Mouse (Mus musculus): ENCODE measurements around the gene Prlhr. TPM values are rescaled to one million over a fixed set of nuclear protein-coding genes. Genes with fewer than 3 reads are reported as not detected.

Gene Prlhr
- not detected for total RNA-seq (2021)

- DNase-seq (ENCODE audit: low spot score in 2 of 2), result no peak
- intact Hi-C loops (cut with DNase I), result no loop called here
These were observed at the start of gene Prlhr for GRCm38 (mm10) chr19:60468254-60468762. Gene Prlhr (minus strand): TSS chr19:60468304.

- no peak for DNase-seq (ENCODE audit: low spot score in 2 of 2)
- intact Hi-C loops (cut with DNase I), result no loop called here
These were observed 47.0 kb upstream of the Prlhr start for GRCm38 (mm10) chr19:60515064-60515463.

DNA sequence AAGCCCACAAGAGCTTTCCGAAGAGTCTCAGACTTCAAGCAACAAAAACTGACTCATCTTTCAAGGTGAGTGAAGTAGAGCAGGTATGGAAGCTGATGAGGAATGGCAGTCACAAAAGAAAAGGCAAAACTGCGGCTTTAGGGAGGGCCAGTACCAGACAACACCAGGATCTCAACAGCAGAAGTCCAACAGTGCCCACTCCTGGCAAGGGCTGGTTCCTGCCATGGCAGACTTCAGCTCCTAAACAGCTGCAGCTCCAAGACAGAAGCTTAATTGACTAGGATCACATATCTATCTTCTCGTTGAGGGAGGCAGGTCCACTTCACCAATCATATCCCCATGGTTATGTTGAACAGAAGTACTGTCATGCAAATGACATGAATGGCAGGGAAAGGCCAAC lies 45.3 kb upstream of the Prlhr start:
- intact Hi-C loops (cut with DNase I), result loop anchor here (1.0 to 5.0 kb wide), 2 partner anchors 47 to 76 kb away; no protein-coding TSS in a partner anchor
- DNase-seq (ENCODE audit: low spot score in 2 of 2), result peak in 1 of 2 experiments; percentile 23

DNA sequence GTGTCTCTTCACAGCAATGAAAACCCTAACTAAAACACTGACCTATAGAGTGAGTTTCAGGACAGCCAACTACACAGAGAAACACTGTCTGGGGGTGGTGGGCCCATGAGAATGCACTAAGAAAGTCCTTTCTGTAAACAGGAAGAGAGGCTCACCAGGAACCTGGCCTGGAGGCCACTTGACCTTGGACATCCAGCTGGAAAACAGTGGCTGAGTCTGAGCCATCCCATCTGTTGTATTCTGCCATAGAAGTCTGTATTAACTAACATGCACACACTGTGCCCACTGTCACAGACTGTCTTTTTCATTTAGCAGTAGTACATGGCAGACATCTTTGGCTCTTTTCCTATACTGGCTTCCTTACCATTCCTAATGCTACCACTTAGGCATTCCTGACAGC lies 32.1 kb upstream of the Prlhr start:
- DNase-seq (ENCODE audit: low spot score in 2 of 2), result no peak
- intact Hi-C loops (cut with DNase I), result no loop called here

DNA sequence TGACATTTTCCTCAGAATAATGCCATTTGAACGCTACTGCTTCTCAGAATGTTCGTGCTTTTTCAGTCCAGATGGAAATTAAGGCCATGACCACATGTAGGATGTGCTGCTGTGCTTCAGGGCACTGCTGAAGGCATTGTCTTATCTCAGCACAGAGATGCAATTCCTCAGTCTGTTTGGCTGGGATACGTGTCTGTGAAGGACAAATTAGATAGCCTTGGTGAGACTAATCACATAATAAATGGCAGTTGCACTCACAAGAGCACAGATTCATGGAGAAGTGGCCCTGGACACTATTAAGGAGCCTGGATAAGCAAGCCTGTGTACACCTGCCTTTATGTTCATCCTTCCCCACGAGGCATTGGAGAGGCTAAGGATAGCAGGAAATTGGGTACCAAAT lies 29.1 kb upstream of the Prlhr start:
- DNase-seq (ENCODE audit: low spot score in 2 of 2), result no peak
- intact Hi-C loops (cut with DNase I), result no loop called here

GRCm38 (mm10) chr19:60495772-60496171 lies 27.7 kb upstream of the Prlhr start:
- no peak for DNase-seq (ENCODE audit: low spot score in 2 of 2)
- intact Hi-C loops (cut with DNase I), result no loop called here

GRCm38 (mm10) chr19:60489566-60489965 lies 21.5 kb upstream of the Prlhr start:
- peak in 1 of 2 experiments; percentile 21 for DNase-seq (ENCODE audit: low spot score in 2 of 2)
- intact Hi-C loops (cut with DNase I), result no loop called here

- intact Hi-C loops (cut with DNase I), result no loop called here
- DNase-seq (ENCODE audit: low spot score in 2 of 2), result no peak
These were observed 17.2 kb upstream of the Prlhr start for GRCm38 (mm10) chr19:60485261-60485660.

DNA sequence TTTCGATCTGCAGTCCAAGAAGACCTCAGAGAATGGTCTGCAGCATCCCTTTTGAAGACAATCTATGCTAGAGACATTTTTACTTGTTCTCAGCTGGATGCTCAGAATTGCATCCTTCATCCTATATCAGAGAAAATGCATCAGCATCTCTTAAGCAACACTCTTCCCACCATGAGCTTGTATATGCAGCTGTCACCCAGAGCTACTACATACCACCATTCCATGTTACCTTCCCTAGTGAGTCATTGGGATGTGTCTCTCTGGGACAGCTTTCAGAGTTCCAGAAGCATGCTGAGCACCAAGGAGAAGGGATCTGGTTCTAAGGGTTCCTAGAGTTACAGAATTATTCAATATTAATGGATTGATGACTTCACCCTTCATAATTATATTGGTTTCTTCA lies 10.8 kb upstream of the Prlhr start:
- intact Hi-C loops (cut with DNase I), result no loop called here
- DNase-seq (ENCODE audit: low spot score in 2 of 2), result no peak

GRCm38 (mm10) chr19:60477788-60478187 lies 9.7 kb upstream of the Prlhr start:
- no peak for DNase-seq (ENCODE audit: low spot score in 2 of 2)
- intact Hi-C loops (cut with DNase I), result no loop called here

DNA sequence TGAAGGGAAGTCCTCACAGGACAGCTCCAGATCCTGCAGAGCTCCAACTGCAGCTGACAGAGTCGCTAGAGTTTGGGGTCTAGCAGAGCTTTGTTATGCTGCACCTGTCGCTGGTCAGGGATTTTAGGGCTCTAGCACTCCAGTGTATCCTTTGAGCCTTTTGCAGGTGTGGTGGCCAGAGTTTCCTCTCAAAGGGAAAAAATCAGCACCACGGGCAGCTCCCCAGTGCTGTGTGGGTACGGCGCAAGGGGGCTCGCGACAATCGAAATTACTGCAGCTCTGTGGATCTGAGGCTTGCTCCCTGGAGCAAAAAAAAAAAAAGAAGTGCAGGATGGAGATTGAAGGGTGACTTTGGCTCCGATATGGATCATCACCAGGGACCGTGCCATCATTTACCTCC lies 742 bp upstream of the Prlhr start:
- no peak for DNase-seq (ENCODE audit: low spot score in 2 of 2)
- intact Hi-C loops (cut with DNase I), result no loop called here

- intact Hi-C loops (cut with DNase I), result no loop called here
- no peak for DNase-seq (ENCODE audit: low spot score in 2 of 2)
These were observed 506 bp downstream of the Prlhr start for GRCm38 (mm10) chr19:60467588-60468007.

GRCm38 (mm10) chr19:60466953-60467570 lies 1.0 kb downstream of the Prlhr start:
- intact Hi-C loops (cut with DNase I), result loop anchor here (1.0 kb wide), 1 partner anchor 46 kb away; no protein-coding TSS in a partner anchor
- DNase-seq (ENCODE audit: low spot score in 2 of 2), result peak; percentile 49 to 53

GRCm38 (mm10) chr19:60465726-60466125 lies 2.4 kb downstream of the Prlhr start:
- intact Hi-C loops (cut with DNase I), result loop anchor here (1.0 kb wide), 1 partner anchor 48 kb away; no protein-coding TSS in a partner anchor
- no peak for DNase-seq (ENCODE audit: low spot score in 2 of 2)

- intact Hi-C loops (cut with DNase I), result no loop called here
- peak; percentile 71 to 94 for DNase-seq (ENCODE audit: low spot score in 2 of 2)
These were observed 4.2 kb downstream of the Prlhr start for GRCm38 (mm10) chr19:60463896-60464295.

GRCm38 (mm10) chr19:60463440-60463839 lies 4.7 kb downstream of the Prlhr start:
- no peak for DNase-seq (ENCODE audit: low spot score in 2 of 2)
- intact Hi-C loops (cut with DNase I), result no loop called here

DNA sequence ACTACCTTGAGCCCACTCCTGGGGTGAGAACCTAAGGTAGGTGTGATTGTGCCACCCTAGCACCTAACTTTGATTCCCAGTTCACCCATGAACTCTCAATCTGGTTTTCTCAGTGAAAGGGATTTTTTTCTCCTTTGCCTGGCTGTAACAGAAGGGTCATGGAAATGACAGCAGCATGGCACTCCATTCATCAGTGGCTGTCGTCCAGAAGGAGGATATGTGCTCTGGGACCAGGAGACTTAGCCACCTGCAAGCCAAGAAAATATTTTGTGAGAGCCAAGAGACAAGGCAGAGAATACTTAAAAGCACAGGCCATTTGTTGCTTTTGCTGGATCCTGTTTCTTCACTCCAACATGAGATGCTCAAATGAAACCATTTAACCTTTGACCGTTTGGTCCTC lies 6.6 kb downstream of the Prlhr start:
- no peak for DNase-seq (ENCODE audit: low spot score in 2 of 2)
- intact Hi-C loops (cut with DNase I), result no loop called here

DNA sequence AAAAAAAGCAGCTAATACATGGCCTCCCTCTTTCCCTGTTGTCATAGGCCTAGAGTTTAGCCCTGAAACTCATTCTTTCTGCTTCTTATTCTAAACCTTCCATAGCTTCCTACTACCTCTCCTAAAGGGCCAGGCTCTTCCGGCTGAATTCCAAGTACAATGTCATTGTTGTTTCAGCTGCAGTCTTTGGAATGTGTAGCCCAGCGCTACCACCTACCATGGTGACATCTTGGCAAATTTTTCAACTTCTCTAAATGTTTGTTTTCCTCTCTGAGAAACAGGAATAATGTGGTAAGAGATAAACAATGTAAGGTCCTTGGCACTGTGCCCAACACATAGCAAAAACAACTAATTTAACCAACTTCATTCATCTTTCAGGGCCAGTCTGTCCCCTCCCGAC lies 8.4 kb downstream of the Prlhr start:
- intact Hi-C loops (cut with DNase I), result no loop called here
- no peak for DNase-seq (ENCODE audit: low spot score in 2 of 2)

- no peak for DNase-seq (ENCODE audit: low spot score in 2 of 2)
- intact Hi-C loops (cut with DNase I), result no loop called here
These were observed 9.0 kb downstream of the Prlhr start for GRCm38 (mm10) chr19:60459071-60459470.

GRCm38 (mm10) chr19:60455791-60456190 lies 12.3 kb downstream of the Prlhr start:
- intact Hi-C loops (cut with DNase I), result no loop called here

DNA sequence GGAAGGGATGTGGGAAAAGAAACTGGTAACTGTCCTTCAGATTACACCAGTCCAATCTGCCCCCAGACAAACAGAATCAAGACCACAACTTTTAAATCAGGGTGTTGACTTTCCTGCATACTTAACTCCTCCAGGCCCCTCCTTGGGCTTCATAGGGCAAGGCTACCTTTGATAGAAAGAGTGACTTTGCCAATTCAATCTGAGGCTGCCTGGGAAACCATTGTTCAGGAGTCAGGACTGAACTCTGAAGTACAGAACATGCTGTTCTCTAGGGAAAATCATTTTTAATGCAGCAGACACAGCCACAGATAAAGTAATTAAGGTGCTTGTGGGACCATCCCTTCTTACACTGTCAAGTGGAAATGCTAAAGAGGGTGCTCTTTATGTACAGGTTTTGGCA lies 27.6 kb downstream of the Prlhr start:
- no peak for DNase-seq (ENCODE audit: low spot score in 2 of 2)
- intact Hi-C loops (cut with DNase I), result no loop called here

More at GRCm38 (mm10) chr19:60455791-60456190, 12.3 kb downstream of the Prlhr start:
- no peak for DNase-seq (ENCODE audit: low spot score in 2 of 2)

DNA sequence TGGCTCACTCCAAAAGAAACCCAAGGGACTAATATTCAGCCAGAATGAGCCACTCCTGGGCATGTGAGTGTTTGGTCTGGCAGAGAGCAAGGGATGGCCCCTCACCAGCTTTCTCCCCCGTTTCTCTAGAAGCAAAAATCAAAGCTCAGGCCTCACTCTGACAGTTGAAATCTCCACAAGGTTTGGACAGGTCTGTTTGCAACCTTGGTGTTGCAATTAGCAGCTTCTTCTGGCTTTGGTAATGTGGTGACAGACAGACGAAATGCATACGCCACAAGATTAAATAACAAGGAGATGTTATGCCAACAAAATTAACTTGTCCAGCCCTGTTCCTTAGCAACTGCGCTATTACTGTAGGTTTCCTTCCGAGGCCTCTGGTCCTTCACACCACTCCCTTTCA lies 28.0 kb downstream of the Prlhr start:
- intact Hi-C loops (cut with DNase I), result no loop called here
- no peak for DNase-seq (ENCODE audit: low spot score in 2 of 2)
